Mouse (Mus musculus) lung, postnatal 0 days (tissue): Measurements from ENCODE around the gene Sp1. TPM values are rescaled to one million over a fixed set of nuclear protein-coding genes. Genes with fewer than 3 reads are reported as not detected.

ENCODE experiments used
- ATAC-seq: fragments of 200-750 bp; cut with Nextera tagmentation; 2 replicates; pipeline ENCODE4 v1.8.0; 2017; ENCODE audit warnings: moderate library complexity
- DNase-seq: peaks from one replicate; pipeline ENCODE4 v3.0.0-alpha.2; 2016; ENCODE audit warnings: low spot score
- H3K27ac ChIP-seq: fragments of 300-500 bp; sonication (generic); 2 replicates; pipeline ENCODE4 v1.5.1; 2014; ENCODE audit warnings: antibody characterized with exemption, mild to moderate bottlenecking, low read length, mixed read lengths
- H3K27me3 ChIP-seq: fragments of 300-500 bp; sonication (generic); replicated peaks from 2 replicates; pipeline ENCODE4 v1.6.1; 2014; ENCODE audit warnings: low read length, mixed read lengths; ENCODE audit not compliant: insufficient read depth
- H3K36me3 ChIP-seq: fragments of 300-500 bp; sonication (generic); 2 replicates; pipeline ENCODE4 v1.6.1; 2014; ENCODE audit warnings: low read length, mixed read lengths; ENCODE audit not compliant: insufficient read depth
- H3K4me1 ChIP-seq: fragments of 300-500 bp; sonication (generic); 2 replicates; pipeline ENCODE4 v1.6.1; 2014; ENCODE audit warnings: antibody characterized with exemption, low read depth, low read length, mixed read lengths; ENCODE audit not compliant: insufficient read depth
- H3K4me2 ChIP-seq: fragments of 300-500 bp; sonication (generic); replicated peaks from 2 replicates; pipeline ENCODE4 v1.6.1; 2014; ENCODE audit warnings: low read depth, mild to moderate bottlenecking, low read length, moderate library complexity, mixed read lengths
- H3K4me3 ChIP-seq: fragments of 300-500 bp; sonication (generic); 2 replicates; pipeline ENCODE4 v1.5.1; 2014; ENCODE audit warnings: low read depth, low read length
- H3K9ac ChIP-seq: fragments of 300-500 bp; sonication (generic); replicated peaks from 2 replicates; pipeline ENCODE4 v1.6.1; 2014; ENCODE audit warnings: low read depth, mild to moderate bottlenecking
- H3K9me3 ChIP-seq: fragments of 300-500 bp; sonication (generic); 2 replicates; pipeline ENCODE4 v1.6.1; 2016; ENCODE audit warnings: low read length, mixed read lengths
- CTCF ChIP-seq: IDR thresholded peaks from 2 replicates; pipeline ENCODE4 v1.5.1; 2016; ENCODE audit warnings: antibody characterized with exemption, mild to moderate bottlenecking
- EP300 ChIP-seq: IDR thresholded peaks from 2 replicates; pipeline ENCODE4 v1.6.1; 2016; ENCODE audit warnings: antibody characterized with exemption, mild to moderate bottlenecking, control low read depth
- WGBS: fragments of 180-500 bp; shearing (Covaris S2); extraction: QIAGEN DNeasy Blood & Tissue Kit; methylation state at CpG from one replicate; pipeline ENCODE4 v1.1.7; 2014; 5-methylcytosine and 5-hydroxymethylcytosine counted together
- polyA plus RNA-seq: library from polyadenylated mRNA; unstranded; fragments of >200 nt; fragmentation: Nextera tagmentation; extraction: Ambion mirVana; gene quantifications from 2 replicates; pipeline ENCODE4 v1.2.1, GENCODE M21; 2015

The Sp1 gene
- polyA plus RNA-seq, 1 experiment from 2014 or later: 7.3 TPM

DNA sequence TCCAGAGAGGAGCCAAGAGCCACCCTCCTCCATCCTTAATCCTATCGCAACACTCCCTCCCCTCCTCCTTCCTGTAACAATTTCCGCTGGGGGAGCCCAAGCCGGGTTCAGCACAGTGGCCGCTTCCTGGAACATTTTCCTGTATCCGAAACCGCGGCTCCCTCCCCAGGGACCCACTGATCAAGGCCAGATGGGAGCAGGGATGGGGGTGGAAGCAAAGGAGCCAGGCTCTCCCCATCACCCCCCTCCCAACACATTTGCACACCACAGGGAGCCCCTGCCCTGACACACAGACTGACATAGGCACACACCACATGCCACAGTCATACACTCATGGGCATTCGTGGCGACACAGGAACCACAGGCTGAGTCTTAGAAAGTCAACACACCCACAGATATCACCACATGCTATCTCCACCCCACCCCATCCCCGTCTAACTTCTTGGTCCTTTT is 28.1 kb upstream of the Sp1 start:
- Histone ChIP-seq H3K9me3 (no peaks in the 10 kb centered on the region), H3K4me3 (0 out of 2 replicates have a peak overlapping the region, but pooled peaks have one; percentile 67), H3K9ac (no peak overlapping the region), H3K4me2 (peak overlapping the region; percentile 96), H3K27me3 (no peaks in the 10 kb centered on the region), H3K4me1 (peaks cover 7% of the 10 kb centered on the region; the same call in 1 of the 2 replicates), H3K27ac (peak overlapping the region; percentile 77), H3K36me3 (no peaks in the 10 kb centered on the region)
- TF ChIP-seq CTCF (no peak), EP300 (no peak; the same call in 1 of the 2 replicates)
- ATAC-seq (peak; percentile 73), DNase-seq (peak; percentile 79)
- WGBS: 8% methylated on average over 10 of the region's 10 CpGs

DNA sequence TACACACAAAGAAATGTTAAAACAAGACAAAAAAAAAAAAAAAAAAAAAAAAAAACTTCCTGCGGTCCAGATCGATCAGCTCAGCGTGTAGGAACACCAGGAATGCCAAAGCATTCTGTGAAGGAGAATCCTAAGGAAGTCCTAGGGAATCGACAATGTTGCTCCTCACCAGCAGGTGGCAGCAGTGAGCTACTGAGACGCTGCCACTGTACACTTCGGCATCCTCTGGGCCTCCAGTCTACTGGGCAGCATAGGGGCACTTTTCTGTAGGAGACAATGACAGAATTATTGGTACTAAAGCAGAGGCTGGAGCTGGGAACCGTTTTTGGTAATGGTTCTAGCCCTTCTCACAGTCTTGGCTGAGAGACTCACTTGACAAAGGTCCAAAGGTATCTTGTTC is 24.4 kb upstream of the Sp1 start:
- Histone ChIP-seq H3K36me3 (no peaks in the 10 kb centered on the region), H3K4me3 (no peak overlapping the region), H3K4me1 (peaks cover 7% of the 10 kb centered on the region; the same call in 1 of the 2 replicates), H3K27me3 (no peaks in the 10 kb centered on the region), H3K4me2 (no peak overlapping the region), H3K27ac (no peak overlapping the region), H3K9ac (no peak overlapping the region), H3K9me3 (no peaks in the 10 kb centered on the region)
- DNase-seq (peak; percentile 90), ATAC-seq (peak; percentile 57)
- TF ChIP-seq CTCF: peak; percentile 97
- no peak for TF ChIP-seq EP300
- under 1% methylated on average over 7 of the region's 7 CpGs for WGBS

DNA sequence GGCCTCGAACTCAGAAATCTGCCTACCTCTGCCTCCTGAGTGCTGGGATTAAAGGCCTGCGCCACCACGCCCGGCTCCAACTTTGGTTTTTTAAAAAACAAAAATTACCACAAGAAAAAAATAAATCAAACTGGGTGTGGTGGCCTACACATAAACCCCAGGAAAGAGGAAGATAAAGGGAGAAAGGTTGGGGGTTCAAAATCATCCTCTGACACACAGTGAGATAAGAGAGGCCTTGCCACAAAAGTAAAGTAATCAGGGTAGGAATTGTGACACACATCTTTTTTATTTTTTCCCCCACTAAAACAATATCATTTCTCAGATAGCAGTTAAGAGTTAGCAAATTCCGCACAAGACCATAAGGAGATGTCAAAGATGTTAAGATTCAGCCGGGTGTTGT is 22.3 kb upstream of the Sp1 start:
- H3K4me3 ChIP-seq: no peak overlapping the region
- WGBS: 81% methylated on average over 6 of the region's 6 CpGs

DNA sequence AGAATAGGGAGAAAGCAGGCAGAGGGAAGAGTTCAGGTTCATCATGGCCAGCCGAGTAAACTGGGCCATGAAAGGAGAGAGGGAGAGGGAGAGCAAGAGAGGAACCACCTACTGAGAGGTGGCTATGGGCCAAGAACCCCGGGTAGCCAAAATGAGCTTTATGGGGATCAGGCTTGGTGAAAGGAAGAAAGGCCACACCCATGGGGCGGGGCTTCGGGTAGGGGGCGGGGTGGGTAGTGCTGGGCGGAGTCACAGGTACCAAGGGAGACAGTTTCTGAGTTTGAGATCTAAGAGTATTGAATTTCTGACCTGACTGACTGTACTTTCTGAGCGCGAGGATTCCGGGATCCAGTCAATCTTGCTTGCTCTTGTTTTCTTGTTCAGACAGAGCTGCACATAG is 19.3 kb upstream of the Sp1 start:
- TF ChIP-seq EP300 (no peak), CTCF (no peak)
- Histone ChIP-seq H3K9me3 (no peaks in the 10 kb centered on the region), H3K27me3 (no peaks in the 10 kb centered on the region), H3K4me3 (no peak overlapping the region), H3K27ac (no peak overlapping the region), H3K4me2 (no peak overlapping the region), H3K9ac (no peak overlapping the region), H3K36me3 (no peaks in the 10 kb centered on the region), H3K4me1 (no peaks in the 10 kb centered on the region)
- DNase-seq: no peak
- ATAC-seq: no peak
- 50% methylated on average over 9 of the region's 9 CpGs for WGBS

More for the DNA sequence above, 22.3 kb upstream of the Sp1 start:
- Histone ChIP-seq H3K4me2 (no peak overlapping the region), H3K27me3 (no peaks in the 10 kb centered on the region), H3K9me3 (no peaks in the 10 kb centered on the region), H3K27ac (no peak overlapping the region), H3K4me1 (no peaks in the 10 kb centered on the region), H3K9ac (no peak overlapping the region), H3K36me3 (no peaks in the 10 kb centered on the region)
- no peak for TF ChIP-seq CTCF
- no peak for DNase-seq
- ATAC-seq: no peak

DNA sequence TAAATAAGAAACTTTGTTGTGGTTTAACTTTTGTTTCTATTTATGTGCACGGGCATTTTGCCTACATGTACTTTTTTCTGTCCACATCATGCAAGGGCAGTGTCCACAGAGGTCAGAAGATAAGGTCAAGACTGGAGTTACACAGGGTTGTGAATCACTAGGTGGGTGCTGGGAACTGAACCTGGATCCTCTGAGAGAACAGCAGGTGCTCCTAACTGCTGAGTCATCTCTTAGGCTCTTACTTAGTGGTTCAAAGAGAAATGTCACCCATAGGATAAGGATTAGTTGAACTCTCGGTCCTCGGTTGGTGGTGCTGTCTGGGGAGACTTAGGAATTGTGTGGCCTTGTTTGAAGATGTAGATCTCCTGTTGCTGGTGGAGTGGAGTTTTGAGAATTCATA is 17.0 kb upstream of the Sp1 start:
- Histone ChIP-seq H3K9ac (no peak overlapping the region), H3K36me3 (no peaks in the 10 kb centered on the region), H3K27ac (no peak overlapping the region), H3K9me3 (no peaks in the 10 kb centered on the region), H3K4me3 (no peak overlapping the region), H3K27me3 (no peaks in the 10 kb centered on the region), H3K4me1 (peaks cover 5% of the 10 kb centered on the region; the same call in 1 of the 2 replicates), H3K4me2 (no peak overlapping the region)
- TF ChIP-seq EP300: no peak
- TF ChIP-seq CTCF: no peak
- DNase-seq (no peak), ATAC-seq (no peak)
- WGBS: 85% methylated on average over 3 of the region's 3 CpGs

DNA sequence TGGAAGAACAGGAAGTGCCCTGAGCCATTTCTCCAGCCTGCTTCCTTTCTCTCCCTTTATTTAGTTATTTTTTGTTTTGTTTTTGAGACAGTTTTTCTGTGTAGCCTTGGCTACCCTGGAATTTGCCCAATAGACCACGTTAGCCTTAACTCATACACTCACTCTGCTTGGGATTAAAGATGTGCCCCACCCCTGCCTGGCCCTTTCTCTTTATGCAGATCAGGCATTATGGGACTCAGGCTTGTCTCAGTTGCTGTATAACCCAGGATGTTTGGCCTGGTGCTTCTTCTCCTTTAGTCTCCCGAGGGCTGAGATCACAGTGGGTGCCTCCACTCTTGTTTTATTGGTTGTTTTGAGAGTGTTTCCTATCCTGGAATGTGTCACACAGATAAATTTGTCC is 13.4 kb upstream of the Sp1 start:
- ATAC-seq: no peak

DNA sequence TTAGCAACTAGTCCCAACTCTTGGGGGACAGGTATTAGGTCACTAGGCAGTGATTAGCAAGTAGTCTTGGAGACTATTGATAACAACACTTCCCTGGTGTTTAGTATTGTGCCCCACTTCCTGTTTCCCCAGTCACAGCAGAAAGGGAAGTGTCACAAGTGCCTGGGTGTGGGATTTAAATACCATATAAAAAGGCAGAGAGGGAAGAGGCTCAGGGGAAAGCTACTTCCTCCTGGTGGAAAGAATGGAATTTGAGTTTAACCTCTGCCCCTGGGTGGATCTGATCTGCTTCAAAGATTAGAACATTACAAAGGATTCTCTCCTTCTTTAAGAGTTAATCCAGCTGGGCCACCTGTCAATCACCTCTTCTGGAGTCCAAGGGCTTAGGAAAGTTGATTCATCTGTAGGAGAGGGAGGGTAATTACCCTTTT is 12.3 kb upstream of the Sp1 start:
- no peak overlapping the region for H3K4me3 ChIP-seq
- no peaks in the 10 kb centered on the region for H3K27me3 ChIP-seq
- no peak overlapping the region for H3K9ac ChIP-seq
- H3K27ac ChIP-seq: peak overlapping the region; percentile 63
- TF ChIP-seq EP300 (0 out of 2 replicates have a peak, but pooled peaks have one; percentile 15), CTCF (no peak)
- no peak overlapping the region for H3K4me2 ChIP-seq
- no peaks in the 10 kb centered on the region for H3K9me3 ChIP-seq
- ATAC-seq: peak; percentile 47
- no peaks in the 10 kb centered on the region for H3K36me3 ChIP-seq
- H3K4me1 ChIP-seq: peaks cover 11% of the 10 kb centered on the region; the same call in 1 of the 2 replicates
- DNase-seq: peak; percentile 83

More for the DNA sequence above, 13.4 kb upstream of the Sp1 start:
- no peak overlapping the region for H3K27ac ChIP-seq
- TF ChIP-seq CTCF (no peak), EP300 (no peak)
- no peaks in the 10 kb centered on the region for H3K36me3 ChIP-seq
- H3K4me3 ChIP-seq: no peak overlapping the region
- no peaks in the 10 kb centered on the region for H3K9me3 ChIP-seq
- H3K4me2 ChIP-seq: no peak overlapping the region
- no peak for DNase-seq
- peaks cover 11% of the 10 kb centered on the region; the same call in 1 of the 2 replicates for H3K4me1 ChIP-seq
- H3K9ac ChIP-seq: no peak overlapping the region
- WGBS: 34% methylated on average over 2 of the region's 2 CpGs
- H3K27me3 ChIP-seq: no peaks in the 10 kb centered on the region
